Comparison of ENCODE assay signal across 21 mouse cellular contexts in the genomic region with DNA sequence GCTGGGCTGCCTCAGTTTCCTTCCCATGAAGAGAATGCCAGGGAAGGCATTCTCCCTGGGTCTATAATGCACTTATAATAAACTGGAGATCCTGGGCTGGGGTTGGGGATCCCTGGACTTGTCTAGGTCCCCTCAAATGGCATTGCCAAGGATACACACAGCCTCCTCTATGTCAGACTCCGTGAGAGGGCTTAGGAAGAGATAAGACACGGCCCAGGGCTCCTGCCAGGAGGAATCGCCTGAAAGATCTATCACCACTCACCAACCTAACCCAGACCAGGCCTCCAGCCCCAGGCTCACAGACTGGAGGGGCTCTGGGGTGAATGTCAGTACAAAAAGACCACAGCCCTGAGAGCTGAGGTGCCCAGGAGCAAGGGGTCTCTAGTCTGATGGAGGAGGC.
DNase-seq lines count a peak whose midpoint lies in the region; ATAC-seq and TF ChIP-seq lines count a peak whose summit lies in the region.
"Had no signal": no experiment of that assay in that cellular context is flagged by ENCODE, and none has a peak within 500 bp of the region (broad histone marks: within the 10 kb centered on the region; RNA-seq: fewer than 3 reads in every experiment).

No protein-coding gene starts in this region.

- peaks cover 63% of the 10 kb centered on the region for H3K4me1 ChIP-seq in heart, embryonic 11.5 days (ENCODE audit: control insufficient read depth, insufficient read depth, low read length)
- peaks cover 28% of the 10 kb centered on the region for H3K4me1 ChIP-seq in heart, postnatal 0 days (ENCODE audit: control insufficient read depth, insufficient read depth)
- no peaks in the 10 kb centered on the region for H3K4me1 ChIP-seq in midbrain, embryonic 14.5 days (ENCODE audit: control insufficient read depth, insufficient read depth, low read length)
- H3K4me1 ChIP-seq: midbrain, embryonic 10.5 days had no signal

- no peaks in the 10 kb centered on the region for H3K9me3 ChIP-seq in heart, embryonic 11.5 days (replicated peaks; ENCODE audit: control insufficient read depth, low read length)
- H3K9me3 ChIP-seq in heart, postnatal 0 days (replicated peaks; ENCODE audit: control insufficient read depth, low read length) = no peaks in the 10 kb centered on the region
- no peaks in the 10 kb centered on the region for H3K9me3 ChIP-seq in midbrain, embryonic 14.5 days (ENCODE audit: control insufficient read depth, low read length)
- H3K9me3 ChIP-seq: embryonic facial prominence, embryonic 13.5 days; forebrain, embryonic 13.5 days; kidney, embryonic 15.5 days; limb, embryonic 15.5 days; midbrain, embryonic 10.5 days had no signal

- no peak for DNase-seq in heart, adult 18-20 months
- DNase-seq in heart, postnatal 0 days (ENCODE audit: low spot score) = no peak
- DNase-seq in heart, postnatal 10 days = no peak
- DNase-seq in urinary bladder, adult 2 months (ENCODE audit: low spot score) = peak; percentile 11
- DNase-seq in urinary bladder, postnatal 4 days (ENCODE audit: low spot score in 2 of 2) = no peak
- no peak for DNase-seq in midbrain, embryonic 14.5 days
- DNase-seq: adrenal gland, postnatal 36 days; cerebellum, adult 11 months; gastrocnemius, adult 2 months; kidney, postnatal 4 days had no signal

- H3K9ac ChIP-seq in heart, embryonic 11.5 days (ENCODE audit: low read depth, low read length) = no peak overlapping the region
- H3K9ac ChIP-seq in heart, postnatal 0 days (replicated peaks; ENCODE audit: low read depth, low read length) = no peak overlapping the region
- H3K9ac ChIP-seq in midbrain, embryonic 14.5 days (replicated peaks; ENCODE audit: low read length) = no peak overlapping the region
- H3K9ac ChIP-seq: forebrain, embryonic 13.5 days; kidney, embryonic 15.5 days; limb, embryonic 15.5 days had no signal

- no peaks in the 10 kb centered on the region for H3K36me3 ChIP-seq in heart, embryonic 11.5 days (ENCODE audit: control insufficient read depth, insufficient read depth, low read length)
- no peaks in the 10 kb centered on the region for H3K36me3 ChIP-seq in heart, postnatal 0 days (replicated peaks; ENCODE audit: control insufficient read depth, insufficient read depth, low read length)
- no peaks in the 10 kb centered on the region for H3K36me3 ChIP-seq in midbrain, embryonic 14.5 days (ENCODE audit: control insufficient read depth, insufficient read depth, low read length)
- H3K36me3 ChIP-seq: embryonic facial prominence, embryonic 13.5 days; kidney, embryonic 15.5 days; limb, embryonic 15.5 days; midbrain, embryonic 10.5 days had no signal

- H3K4me2 ChIP-seq in heart, embryonic 11.5 days = no peak overlapping the region; the same call in 1 of the 2 replicates
- no peak overlapping the region for H3K4me2 ChIP-seq in heart, postnatal 0 days (ENCODE audit: low read depth, low read length)
- H3K4me2 ChIP-seq in midbrain, embryonic 14.5 days (ENCODE audit: low read length) = no peak overlapping the region
- H3K4me2 ChIP-seq: embryonic facial prominence, embryonic 13.5 days; forebrain, embryonic 13.5 days; kidney, embryonic 15.5 days; limb, embryonic 15.5 days had no signal

- TF ChIP-seq CTCF in heart, postnatal 0 days (IDR thresholded peaks at IDR 0.05; ENCODE audit: low read depth) = no peak

- H3K4me3 ChIP-seq in heart, embryonic 11.5 days (ENCODE audit: low read depth, low read length) = no peak overlapping the region
- H3K4me3 ChIP-seq in heart, postnatal 0 days (ENCODE audit: low read depth, low read length) = no peak overlapping the region
- no peak overlapping the region for H3K4me3 ChIP-seq in midbrain, embryonic 14.5 days (replicated peaks; ENCODE audit: low read depth, low read length)
- H3K4me3 ChIP-seq: embryonic facial prominence, embryonic 13.5 days; erythroblast, embryonic 14.5 days; forebrain, embryonic 13.5 days; gastrocnemius, adult 2 months; kidney, embryonic 15.5 days; left cerebral cortex, adult 2 months; limb, embryonic 15.5 days; midbrain, embryonic 10.5 days had no signal

- whole genome bisulfite sequencing in heart, embryonic 11.5 days (ENCODE audit: insufficient replicate concordance) = 4% methylated on average over 3 of the region's 3 CpGs
- WGBS in heart, postnatal 0 days = 31% methylated on average over 3 of the region's 3 CpGs
- WGBS in midbrain, embryonic 14.5 days = 70% methylated on average over 3 of the region's 3 CpGs

- intact Hi-C loops in heart, postnatal 10 days (cut with DNase I) = loop anchor here (2.0 kb wide), 2 partner anchors 41 to 105 kb away; no protein-coding TSS in a partner anchor

- peak overlapping the region; percentile 92 for H3K27ac ChIP-seq in heart, embryonic 11.5 days (ENCODE audit: low read depth, low read length)
- H3K27ac ChIP-seq in heart, postnatal 0 days (ENCODE audit: low read depth) = peak overlapping the region; percentile 39; the same call in 1 of the 2 replicates
- no peak overlapping the region for H3K27ac ChIP-seq in midbrain, embryonic 14.5 days (replicated peaks; ENCODE audit: low read depth, low read length)
- H3K27ac ChIP-seq: embryonic facial prominence, embryonic 13.5 days; forebrain, embryonic 13.5 days; gastrocnemius, adult 2 months; kidney, embryonic 15.5 days; left cerebral cortex, adult 2 months; limb, embryonic 15.5 days; macrophage had no signal

- ATAC-seq in heart, embryonic 11.5 days (replicated peaks; ENCODE audit: insufficient number of reproducible peaks, low FRiP score, low TSS enrichment) = no peak
- no peak for ATAC-seq in heart, postnatal 0 days (ENCODE audit: insufficient read depth, low read depth)
- ATAC-seq in erythroid progenitor cell, adult 5-6 weeks (replicated peaks; ENCODE audit: low FRiP score, poor library complexity, severe bottlenecking) = no peak
- no peak for ATAC-seq in midbrain, embryonic 14.5 days (ENCODE audit: low FRiP score, low TSS enrichment)
- ATAC-seq: forebrain, embryonic 13.5 days; Patski had no signal

- H3K27me3 ChIP-seq in heart, embryonic 11.5 days (ENCODE audit: control insufficient read depth, insufficient read depth, low read length) = no peaks in the 10 kb centered on the region
- H3K27me3 ChIP-seq in heart, postnatal 0 days (ENCODE audit: control insufficient read depth, insufficient read depth, low read length) = no peaks in the 10 kb centered on the region
- no peaks in the 10 kb centered on the region for H3K27me3 ChIP-seq in midbrain, embryonic 14.5 days (ENCODE audit: control insufficient read depth, insufficient read depth, low read length)
- H3K27me3 ChIP-seq: embryonic facial prominence, embryonic 13.5 days; forebrain, embryonic 13.5 days; limb, embryonic 15.5 days; Patski had no signal

- no peak for TF ChIP-seq EP300 in heart, postnatal 0 days (IDR thresholded peaks at IDR 0.05; ENCODE audit: low read depth)
